Mouse (Mus musculus): Measurements from ENCODE around the gene Cherp.

Cherp gene

GRCm38 (mm10) chr8:72485456-72486199 is 10.6 kb upstream of the Cherp start:
- in situ Hi-C loops (cut with MboI, MseI) = no loop called here

DNA sequence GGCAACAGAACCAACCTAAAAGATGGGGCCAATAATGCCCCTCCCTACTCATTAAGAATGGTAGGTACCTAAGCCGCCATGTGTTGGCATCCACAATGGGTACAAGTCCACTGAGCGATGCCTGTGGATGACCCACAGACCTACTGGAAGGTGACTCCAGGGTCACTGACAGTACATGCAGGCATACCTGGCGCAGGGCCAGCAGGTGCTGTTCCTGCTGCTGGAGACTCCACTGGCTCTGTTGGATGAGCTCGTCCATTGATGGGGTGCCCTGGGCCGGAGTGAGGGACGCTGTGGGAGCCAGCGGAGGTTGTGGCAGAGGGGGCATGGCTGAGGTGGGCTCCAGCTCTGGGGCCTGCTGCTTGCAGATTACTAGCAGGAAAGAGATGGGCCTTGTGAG is 4.3 kb downstream of the Cherp start:
- in situ Hi-C loops (cut with MboI, MseI) = no loop called here

DNA sequence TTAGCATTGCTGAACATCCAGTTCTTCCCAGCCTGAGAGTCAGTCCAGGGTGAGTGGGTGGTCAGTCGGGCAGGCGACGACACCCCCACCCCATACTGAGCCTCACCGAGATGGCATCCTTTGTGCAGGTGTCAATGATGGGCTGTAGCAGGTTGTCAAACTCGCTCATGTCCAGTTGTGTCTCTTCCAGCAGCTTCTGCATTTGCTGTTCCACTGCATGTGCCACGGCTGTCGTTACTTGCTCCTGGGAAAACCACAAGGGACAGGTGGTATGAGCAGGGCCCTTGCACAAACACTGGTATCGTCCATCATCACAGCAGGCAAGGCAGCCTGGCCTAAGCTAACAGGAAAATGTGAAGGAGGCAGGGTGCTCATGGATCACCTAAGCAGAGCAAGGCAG is 5.0 kb downstream of the Cherp start:
- in situ Hi-C loops (cut with MboI, MseI) = no loop called here

DNA sequence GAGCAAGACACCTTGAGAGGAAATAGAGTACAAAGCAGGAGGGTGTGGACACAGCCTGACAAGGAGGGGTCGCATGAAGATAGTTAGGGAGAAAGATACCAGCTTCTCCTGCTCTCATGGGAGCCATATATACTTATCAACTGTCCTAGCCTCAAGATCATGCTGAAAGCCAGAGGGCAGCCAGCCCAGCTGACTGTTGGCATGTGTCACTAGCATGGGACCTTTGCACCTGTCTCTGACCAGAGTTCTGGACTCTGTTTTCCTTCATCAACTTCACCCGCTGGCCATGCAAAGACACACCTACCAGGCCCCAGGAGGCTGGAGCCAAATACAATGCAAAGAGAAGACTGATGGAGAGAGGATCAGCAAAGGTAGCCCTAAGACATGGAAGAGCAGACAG is 5.8 kb downstream of the Cherp start:
- in situ Hi-C loops (cut with MboI, MseI) = no loop called here

DNA sequence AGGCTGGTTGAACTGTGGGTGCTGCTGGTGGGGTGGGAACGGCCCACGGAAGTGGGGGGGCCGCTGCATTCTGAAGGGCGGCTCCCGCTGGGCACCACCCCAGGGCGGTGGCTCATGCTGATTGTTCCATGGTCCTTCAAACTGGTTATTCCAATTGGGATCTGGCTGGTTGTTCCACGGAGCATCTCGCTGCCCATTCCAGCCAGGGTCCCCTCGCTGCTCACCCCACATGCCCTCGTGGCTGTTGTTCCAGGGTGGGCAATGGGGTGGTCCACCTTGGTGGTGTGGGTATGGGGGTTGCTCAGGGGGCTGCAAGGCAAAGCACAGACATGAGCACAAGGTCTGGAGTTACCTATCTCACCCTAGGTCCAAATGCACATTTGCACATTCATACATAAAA is 10.8 kb downstream of the Cherp start:
- in situ Hi-C loops (cut with MboI, MseI) = no loop called here

DNA sequence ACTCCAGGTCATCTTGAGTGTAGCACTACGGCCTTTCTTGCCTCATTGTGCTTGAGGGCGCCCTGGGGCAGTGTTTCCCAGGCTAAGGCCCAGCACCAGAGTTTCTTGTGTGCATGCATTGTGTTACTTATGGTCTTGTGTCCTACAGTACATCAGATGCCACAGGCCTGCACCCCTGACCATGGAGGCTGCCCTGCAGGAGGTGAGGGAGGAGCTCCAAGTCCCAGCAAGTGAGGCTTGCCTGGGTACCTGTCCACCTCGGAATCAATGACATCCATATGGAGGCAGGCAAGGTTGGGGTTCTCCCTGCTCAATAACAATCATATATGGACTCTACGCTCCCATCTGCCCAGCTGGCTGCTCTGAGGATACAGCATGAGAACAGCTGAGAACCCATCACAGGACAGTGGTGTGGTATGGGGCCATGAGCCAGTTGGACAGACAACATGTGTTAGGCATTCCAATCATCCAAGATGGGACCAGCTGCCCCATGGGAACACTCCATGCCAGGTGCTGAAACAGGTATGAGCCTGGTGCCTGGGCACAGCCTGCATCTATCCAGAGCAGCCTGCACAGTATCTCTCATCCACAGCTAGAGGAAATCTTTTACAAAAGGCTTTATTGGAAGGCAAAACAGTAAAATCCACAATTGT is 15.0 kb downstream of the Cherp start:
- in situ Hi-C loops (cut with MboI, MseI) = no loop called here

- in situ Hi-C loops (cut with MboI, MseI) = no loop called here
Measured at GRCm38 (mm10) chr8:72458457-72458856, 16.6 kb downstream of the Cherp start.

DNA sequence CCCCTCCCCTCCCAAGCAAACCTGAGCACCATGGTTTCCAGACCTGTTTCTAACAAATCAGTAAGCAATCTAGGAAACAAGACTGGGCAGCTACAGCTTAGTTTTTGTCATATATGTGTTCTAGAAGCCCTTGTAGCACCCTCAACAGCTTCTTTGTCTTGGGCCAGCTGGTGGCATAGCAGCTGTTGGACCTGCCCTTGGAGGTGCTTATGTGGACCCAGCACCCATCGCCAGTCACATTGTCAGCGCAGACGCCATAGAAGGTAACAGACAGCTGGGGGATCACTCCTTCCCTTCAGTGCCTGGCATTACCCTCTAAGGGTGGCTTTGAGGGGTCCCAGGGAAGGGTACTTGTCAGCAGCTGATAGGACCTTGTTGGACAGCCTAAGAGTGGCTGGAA is 17.2 kb downstream of the Cherp start:
- in situ Hi-C loops (cut with MboI, MseI) = no loop called here

DNA sequence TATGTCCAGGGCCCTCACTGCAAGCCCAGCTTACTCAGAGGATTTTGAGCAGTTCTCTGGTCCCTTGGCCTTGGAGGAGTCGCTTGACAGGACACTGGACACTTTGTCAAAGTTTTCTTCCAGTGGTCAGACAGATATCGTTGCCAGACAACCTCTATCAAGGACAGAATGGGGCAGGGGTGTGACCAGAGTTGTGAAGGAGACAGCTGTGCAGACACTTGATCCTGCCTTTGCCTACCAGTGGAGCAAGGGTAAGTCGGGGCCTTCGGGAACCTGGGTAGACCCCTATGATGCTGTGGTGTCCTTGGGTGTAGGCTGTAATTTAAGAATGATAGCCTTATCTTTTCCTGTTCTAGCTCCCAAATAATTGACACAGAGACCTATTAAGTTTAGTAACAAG is 19.7 kb downstream of the Cherp start:
- in situ Hi-C loops (cut with MboI, MseI) = no loop called here

DNA sequence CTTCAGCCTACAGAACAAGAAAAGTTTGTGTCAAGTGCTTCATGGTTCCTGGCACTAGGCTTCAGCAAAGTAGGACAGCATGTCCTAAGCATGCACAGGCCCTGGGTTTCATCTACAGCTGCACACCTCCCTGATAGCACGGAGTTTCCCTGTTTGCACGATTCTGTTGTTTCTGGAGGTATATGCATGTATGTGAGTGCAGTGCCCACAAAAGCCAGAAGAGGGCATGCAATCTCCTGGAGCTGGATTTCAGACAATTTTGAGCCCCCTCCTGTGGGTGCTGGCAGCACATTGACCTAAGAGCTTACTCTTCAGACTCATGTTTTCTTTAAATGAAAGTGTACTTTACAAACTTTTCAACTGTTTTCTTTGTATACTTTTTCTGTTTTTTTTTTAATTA is 21.1 kb downstream of the Cherp start:
- in situ Hi-C loops (cut with MboI, MseI) = no loop called here

GRCm38 (mm10) chr8:72451516-72451915 is 23.5 kb downstream of the Cherp start:
- in situ Hi-C loops (cut with MboI, MseI) = no loop called here

- in situ Hi-C loops (cut with MboI, MseI) = loop anchor here (5.0 kb wide), 1 partner anchor 197 kb away; no protein-coding TSS in a partner anchor
Measured at GRCm38 (mm10) chr8:72445071-72445470, 30.0 kb downstream of the Cherp start.

GRCm38 (mm10) chr8:72443994-72444350 is 31.1 kb downstream of the Cherp start:
- in situ Hi-C loops (cut with MboI, MseI) = no loop called here

DNA sequence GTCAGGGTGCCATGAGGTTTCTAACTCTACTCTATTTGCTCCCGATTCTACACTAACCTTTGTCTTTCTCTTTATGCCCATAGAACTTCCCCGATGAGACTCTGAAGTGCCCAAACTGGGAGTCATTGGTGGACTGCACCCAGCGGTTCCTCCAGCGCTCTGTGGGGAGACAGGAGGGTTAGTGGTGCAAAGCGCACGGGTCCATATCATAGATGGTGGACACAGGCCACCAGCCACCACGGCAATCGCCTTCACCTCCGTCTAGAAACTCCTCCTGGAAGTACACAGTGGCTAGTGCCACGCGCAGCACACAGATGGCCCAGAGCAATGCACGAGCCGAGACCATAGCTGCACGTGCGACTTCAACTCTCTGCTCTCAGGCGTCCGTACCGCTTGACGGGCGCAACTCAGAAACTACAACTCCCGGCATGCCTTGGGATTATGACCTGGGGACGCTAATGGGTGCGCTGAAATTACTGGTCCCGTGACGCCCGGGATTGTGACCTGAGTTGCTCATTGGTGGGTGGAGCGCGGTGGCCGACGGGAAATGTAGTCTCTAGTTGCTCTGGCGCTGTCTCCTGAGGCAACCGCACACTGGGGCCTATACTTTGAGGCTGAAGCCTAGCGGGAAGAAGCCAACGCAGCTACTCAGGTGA is 31.6 kb downstream of the Cherp start, which contains the start of the genes Calr3 and 1700030K09Rik:
Gene Calr3 (minus strand): TSS at position 533 of the 656 bp plus-strand sequence.
Gene 1700030K09Rik (plus strand): TSS at position 543 of the 656 bp plus-strand sequence.
- in situ Hi-C loops (cut with MboI, MseI) = no loop called here

DNA sequence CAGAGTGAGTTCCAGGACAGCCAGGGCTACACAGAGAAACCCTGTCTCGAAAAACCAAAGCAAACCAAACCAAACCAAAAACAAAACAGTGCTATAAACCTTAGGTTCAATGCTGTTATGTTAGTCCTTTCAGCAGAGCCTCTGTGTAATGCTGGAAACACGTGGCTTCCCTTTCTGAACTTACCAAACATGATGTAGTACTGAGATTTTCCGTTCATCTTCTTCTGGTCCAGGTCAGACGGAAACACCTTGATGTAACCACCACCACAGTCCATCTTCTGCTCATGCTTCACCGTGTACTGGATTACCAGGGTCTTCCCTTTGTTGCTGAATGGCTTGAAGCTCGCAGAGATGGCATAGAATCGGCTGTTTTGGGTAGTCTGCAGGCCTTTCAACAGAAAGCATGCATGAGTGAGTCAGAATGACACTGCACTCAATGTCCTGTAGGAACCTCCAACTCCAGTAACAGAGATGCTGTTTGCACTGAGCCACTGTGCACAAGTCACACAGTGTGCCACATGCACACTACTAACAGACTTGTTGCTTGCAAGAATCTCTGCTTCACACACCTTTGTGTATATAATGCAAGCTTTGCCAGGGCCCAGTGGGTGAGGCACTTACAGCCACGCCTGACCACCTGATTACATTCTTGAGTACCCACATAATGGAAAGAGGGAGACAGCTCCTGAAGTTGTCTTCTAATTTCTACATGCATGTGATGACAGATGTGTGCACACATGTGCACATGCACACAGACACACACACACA is 36.6 kb downstream of the Cherp start:
- in situ Hi-C loops (cut with MboI, MseI) = no loop called here

- in situ Hi-C loops (cut with MboI, MseI) = no loop called here
Measured at GRCm38 (mm10) chr8:72434952-72435351, 40.1 kb downstream of the Cherp start.

- in situ Hi-C loops (cut with MboI, MseI) = no loop called here
Measured at GRCm38 (mm10) chr8:72429676-72430075, 45.4 kb downstream of the Cherp start.

DNA sequence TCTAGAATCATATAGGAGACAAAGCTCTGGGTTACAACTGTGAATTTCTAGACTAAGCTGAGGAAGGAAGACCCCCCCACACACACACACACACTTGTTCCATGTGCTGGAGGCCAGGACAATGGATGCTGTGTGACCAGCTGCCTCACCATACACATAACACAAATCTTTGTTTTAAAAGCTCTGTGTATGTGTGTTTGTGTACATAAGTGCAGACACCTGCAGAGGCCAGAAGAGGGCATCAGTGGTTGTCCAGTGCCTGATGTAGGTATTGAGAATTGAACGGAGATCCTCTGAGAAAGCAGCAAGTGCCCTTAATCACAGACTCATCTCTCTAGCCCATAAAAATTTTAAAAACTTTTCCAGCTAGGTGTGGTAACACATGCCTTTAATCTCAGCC is 52.1 kb downstream of the Cherp start:
- in situ Hi-C loops (cut with MboI, MseI) = loop anchor here (5.0 kb wide), 1 partner anchor 219 kb away; no protein-coding TSS in a partner anchor

DNA sequence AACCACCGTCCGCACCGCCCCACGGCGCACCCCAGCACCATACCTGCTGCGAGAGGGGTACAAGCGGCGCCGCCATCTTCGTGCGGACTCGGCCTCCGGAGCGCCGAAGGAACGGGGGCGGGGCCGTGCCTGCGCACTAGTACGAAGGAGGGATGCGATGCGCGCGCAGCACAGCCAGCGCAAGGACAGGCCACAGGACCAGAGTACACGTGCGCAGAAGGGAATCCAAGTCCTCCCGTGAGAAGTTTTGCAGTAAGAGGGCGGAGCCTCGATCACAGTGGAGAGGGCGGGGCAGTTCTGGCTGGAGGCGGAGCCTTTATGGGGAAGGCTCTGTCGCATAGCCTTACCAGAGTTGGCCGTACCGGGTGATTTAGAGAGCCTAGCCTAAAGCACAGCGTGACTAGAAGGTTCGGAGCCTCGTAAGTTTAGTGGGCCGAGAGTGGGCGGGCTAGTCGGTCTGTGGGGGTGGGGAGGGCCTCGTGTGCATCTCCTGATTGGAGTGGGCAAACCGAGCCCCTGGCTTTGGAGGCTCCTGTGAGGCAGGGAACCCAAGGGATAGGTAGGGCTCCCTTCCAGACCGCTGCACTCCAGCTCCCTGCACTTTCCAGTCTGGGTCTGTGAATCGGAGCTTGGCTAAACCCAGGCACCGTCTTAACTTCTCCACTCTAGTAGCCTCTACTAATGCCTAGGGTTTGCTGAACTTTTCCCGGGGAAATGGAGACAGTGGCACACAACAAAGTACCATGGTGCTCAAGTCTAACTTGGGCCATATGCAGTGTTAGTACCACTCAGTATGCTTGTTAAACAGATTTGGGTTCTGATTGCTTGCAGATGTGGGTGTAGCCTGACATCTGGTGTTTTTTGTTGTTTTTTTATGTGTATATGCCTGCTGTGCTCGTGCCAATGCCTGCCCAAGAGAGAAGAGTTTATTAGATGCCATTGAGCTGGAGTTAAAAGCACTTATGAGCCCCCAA is 53.4 kb downstream of the Cherp start, which contains the start of gene Eps15l1:
Gene Eps15l1 (minus strand): TSS at position 99 of the 974 bp plus-strand sequence.
- in situ Hi-C loops (cut with MboI, MseI) = loop anchor here (5.0 kb wide), 1 partner anchor 221 kb away; no protein-coding TSS in a partner anchor

DNA sequence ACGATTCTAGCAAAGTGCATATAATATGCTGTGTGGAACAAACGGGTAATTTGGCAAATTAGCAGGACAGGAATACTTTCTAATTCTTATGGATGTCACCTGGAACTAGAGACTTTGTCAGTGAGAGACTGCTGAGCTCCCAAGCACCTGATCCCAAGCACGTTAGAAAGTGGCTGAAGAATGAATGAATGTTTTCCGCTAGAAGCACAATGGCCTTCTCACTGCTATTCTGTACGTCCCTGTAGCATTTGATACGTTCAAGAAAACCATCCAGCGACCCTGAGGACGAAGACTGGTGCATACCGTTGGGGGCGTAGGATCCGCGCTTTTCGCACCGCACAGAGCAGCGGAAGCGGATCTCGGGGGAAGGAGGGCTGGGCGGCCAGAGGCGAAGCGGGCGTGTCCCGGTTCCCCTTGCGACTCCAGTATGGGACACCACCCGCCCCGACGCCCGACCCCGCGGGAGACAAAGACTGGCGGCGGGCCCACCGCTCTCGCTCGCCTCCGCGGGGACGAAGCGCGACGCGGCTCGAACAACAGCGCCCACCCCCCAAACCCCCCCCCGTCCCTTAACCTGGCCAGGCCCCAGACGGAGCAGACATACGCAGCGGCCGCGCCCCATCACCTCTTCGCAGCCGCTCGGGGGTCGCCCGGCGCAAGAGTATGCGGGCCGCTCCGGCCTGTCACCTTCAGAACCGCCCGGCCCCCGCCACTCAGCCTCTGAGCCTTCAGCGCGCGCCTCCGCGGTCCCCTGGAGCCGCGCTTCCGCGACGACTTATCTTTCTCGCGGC is 54.3 kb downstream of the Cherp start:
- in situ Hi-C loops (cut with MboI, MseI) = loop anchor here (5.0 kb wide), 1 partner anchor 222 kb away; no protein-coding TSS in a partner anchor

Data from T-helper 1 cell (primary cell).